Mouse (Mus musculus) heart, postnatal 0 days (tissue): ENCODE data around the gene Zhx3.

Experiments used
- CTCF ChIP-seq: IDR thresholded peaks from 2 replicates; pipeline ENCODE4 v1.5.1; 2016; ENCODE audit warnings: antibody characterized with exemption, control low read depth, low read depth
- EP300 ChIP-seq: IDR thresholded peaks from 2 replicates; pipeline ENCODE4 v1.6.1; 2016; ENCODE audit warnings: antibody characterized with exemption, low read depth

DNA sequence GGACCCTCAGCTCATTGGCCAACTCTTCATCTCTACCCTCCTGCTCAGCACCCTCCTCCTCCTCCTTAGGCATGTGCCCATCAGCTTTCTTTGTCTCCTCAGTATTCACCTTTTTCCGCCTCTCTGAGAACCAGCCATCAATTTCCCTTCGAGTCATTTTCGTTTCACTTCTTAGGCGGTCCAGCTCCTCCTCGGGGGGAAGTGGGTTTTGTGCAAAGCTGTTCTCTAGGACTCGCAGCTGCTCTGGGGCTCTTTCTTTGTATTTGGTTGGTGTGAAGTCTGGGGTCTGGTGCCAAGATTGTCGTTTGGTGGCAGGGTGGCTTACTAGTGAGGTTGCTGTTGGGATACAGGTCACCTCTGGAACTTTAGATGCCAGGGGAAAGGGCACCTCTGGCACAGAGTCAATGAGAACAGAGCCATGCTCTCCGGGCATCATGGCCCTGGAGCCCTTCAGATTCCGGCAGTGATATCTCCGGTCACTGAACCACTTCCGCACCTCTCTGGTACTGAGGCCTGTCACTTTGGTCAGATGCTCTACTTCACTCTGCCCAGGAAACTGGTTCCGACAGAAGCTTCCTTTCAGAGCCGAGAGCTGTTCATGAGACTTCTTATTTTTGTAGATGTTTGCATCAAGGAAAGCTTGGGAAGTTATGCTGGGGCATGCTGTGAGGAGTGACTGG is 92.5 kb downstream of the Zhx3 start:
- TF ChIP-seq CTCF (no peak), EP300 (no peak)
